Mouse (Mus musculus): ENCODE data around the gene Plxna2.

DNA sequence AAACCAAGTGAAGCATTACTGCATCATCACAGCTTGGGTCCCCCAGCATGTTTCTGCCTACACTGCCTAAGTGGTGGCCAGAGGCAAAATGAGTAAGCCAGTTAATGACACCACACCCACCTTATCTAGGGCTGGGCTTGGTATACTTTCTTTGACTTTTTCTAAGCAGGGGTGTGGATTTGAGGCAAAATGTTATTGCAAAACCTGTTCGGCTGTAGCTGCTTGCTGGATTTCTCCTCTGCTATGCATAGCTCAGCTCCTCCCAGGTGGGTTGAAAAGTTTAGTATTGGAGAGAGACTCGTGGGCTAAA lies 57.8 kb downstream of the Plxna2 start:
- TF ChIP-seq POLR2A (IDR thresholded peaks at IDR 0.05; ENCODE audit: low read depth, low read length) (no peak), CTCF (IDR thresholded peaks at IDR 0.05; ENCODE audit: extremely low read depth, insufficient read length, insufficient replicate concordance, low read depth, low read length) (no peak)

All from small intestine, adult 2 months (tissue).